Mouse (Mus musculus): ENCODE data around the gene Mgl2.

Gene Mgl2

GRCm38 (mm10) chr11:70170291-70170690, 40.2 kb downstream of the Mgl2 start:
- no peak for DNase-seq (ENCODE audit: low read depth, low spot score)

GRCm38 (mm10) chr11:70171181-70171580, 41.1 kb downstream of the Mgl2 start:
- no peak for DNase-seq (ENCODE audit: low read depth, low spot score)

GRCm38 (mm10) chr11:70171847-70172246, 41.7 kb downstream of the Mgl2 start:
- DNase-seq (ENCODE audit: low read depth, low spot score): no peak

- no peak for DNase-seq (ENCODE audit: low read depth, low spot score)
Observed at GRCm38 (mm10) chr11:70172298-70172697, 42.2 kb downstream of the Mgl2 start.

GRCm38 (mm10) chr11:70174491-70174890, 44.4 kb downstream of the Mgl2 start:
- no peak for DNase-seq (ENCODE audit: low read depth, low spot score)

- no peak for DNase-seq (ENCODE audit: low read depth, low spot score)
Observed at GRCm38 (mm10) chr11:70177647-70178046, 47.5 kb downstream of the Mgl2 start.

- no peak for DNase-seq (ENCODE audit: low read depth, low spot score)
Observed at GRCm38 (mm10) chr11:70178311-70178710, 48.2 kb downstream of the Mgl2 start.

- no peak for DNase-seq (ENCODE audit: low read depth, low spot score)
Observed at GRCm38 (mm10) chr11:70178756-70179155, 48.6 kb downstream of the Mgl2 start.

GRCm38 (mm10) chr11:70179401-70179800, 49.3 kb downstream of the Mgl2 start:
- no peak for DNase-seq (ENCODE audit: low read depth, low spot score)

- DNase-seq (ENCODE audit: low read depth, low spot score): no peak
Observed at GRCm38 (mm10) chr11:70180496-70180895, 50.4 kb downstream of the Mgl2 start.

GRCm38 (mm10) chr11:70185120-70185519, 55.0 kb downstream of the Mgl2 start:
- peak; percentile 27 for DNase-seq (ENCODE audit: low read depth, low spot score)

All from skeletal muscle tissue, adult 2 months (tissue).